Mouse (Mus musculus): Measurements from ENCODE around the gene Slc12a7. TPM values are rescaled to one million over a fixed set of nuclear protein-coding genes. Genes with fewer than 3 reads are reported as not detected.
"Not testable (repeated sequence)": the region's sequence is repeated elsewhere in the genome, so short reads cannot be mapped to it uniquely, and the experiment has no call there.

Slc12a7 gene
- polyA plus RNA-seq, 1 experiment from 2014 or later: 47.8 TPM

DNA sequence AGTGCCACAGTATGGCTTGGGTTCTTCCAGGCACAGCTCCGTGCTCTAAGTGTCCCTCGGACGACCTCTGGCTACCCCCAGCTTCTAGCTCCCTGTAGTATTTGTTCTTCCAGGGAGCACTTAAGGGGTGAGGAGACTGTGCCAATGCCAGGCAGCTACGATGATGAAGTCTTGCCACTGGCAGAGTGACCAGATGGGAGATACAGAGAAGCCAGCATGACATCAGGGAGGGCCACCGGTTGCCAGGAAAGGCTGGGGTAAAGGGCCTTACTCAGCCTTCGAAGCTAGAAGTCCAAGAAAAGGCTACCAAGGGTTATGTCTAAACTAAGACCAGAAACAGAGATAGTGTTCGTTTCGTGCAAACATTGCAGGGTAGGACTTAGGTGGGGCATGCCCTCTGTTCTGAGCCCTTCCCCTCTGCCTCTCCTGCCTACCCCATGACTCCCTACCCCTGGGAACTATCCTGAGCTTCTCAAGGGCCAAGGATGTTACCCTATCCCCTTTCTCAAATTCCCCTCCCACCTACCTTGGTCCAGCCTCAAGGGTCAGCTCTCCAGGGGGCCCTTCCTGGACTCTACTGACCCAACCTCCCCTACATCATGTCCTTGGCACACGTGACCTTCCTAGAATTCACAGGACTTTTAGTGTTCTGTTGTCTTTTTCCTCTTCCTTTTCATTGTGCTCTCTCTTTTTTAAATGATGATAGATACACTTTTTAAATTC is 31.6 kb upstream of the Slc12a7 start:
- Histone ChIP-seq H3K27ac (replicated peaks) (no peak overlapping the region), H3K27me3 (ENCODE audit: low read depth, poor library complexity, severe bottlenecking) (no peaks in the 10 kb centered on the region), H3K4me3 (no peak overlapping the region), H3K36me3 (no peaks in the 10 kb centered on the region), H3K9me3 (replicated peaks) (no peaks in the 10 kb centered on the region), H3K4me1 (no peaks in the 10 kb centered on the region)
- 89% methylated on average over 9 of the region's 9 CpGs for WGBS
- no peak for DNase-seq (ENCODE audit: low spot score)

GRCm38 (mm10) chr13:73702776-73703175 is 30.1 kb upstream of the Slc12a7 start:
- Histone ChIP-seq H3K4me3 (no peak overlapping the region), H3K4me1 (no peaks in the 10 kb centered on the region), H3K27me3 (ENCODE audit: low read depth, poor library complexity, severe bottlenecking) (no peaks in the 10 kb centered on the region), H3K9me3 (replicated peaks) (no peaks in the 10 kb centered on the region), H3K36me3 (no peaks in the 10 kb centered on the region), H3K27ac (replicated peaks) (no peak overlapping the region)
- no peak for DNase-seq (ENCODE audit: low spot score)
- WGBS: 87% methylated on average over 4 of the region's 4 CpGs

GRCm38 (mm10) chr13:73703486-73703885 is 29.4 kb upstream of the Slc12a7 start:
- not testable (repeated sequence) for H3K27ac ChIP-seq (replicated peaks); DNase-seq (ENCODE audit: low spot score); H3K27me3 ChIP-seq (ENCODE audit: low read depth, poor library complexity, severe bottlenecking); H3K4me1 ChIP-seq; H3K9me3 ChIP-seq (replicated peaks); H3K4me3 ChIP-seq; H3K36me3 ChIP-seq
- 84% methylated on average over 4 of the region's 4 CpGs for WGBS

DNA sequence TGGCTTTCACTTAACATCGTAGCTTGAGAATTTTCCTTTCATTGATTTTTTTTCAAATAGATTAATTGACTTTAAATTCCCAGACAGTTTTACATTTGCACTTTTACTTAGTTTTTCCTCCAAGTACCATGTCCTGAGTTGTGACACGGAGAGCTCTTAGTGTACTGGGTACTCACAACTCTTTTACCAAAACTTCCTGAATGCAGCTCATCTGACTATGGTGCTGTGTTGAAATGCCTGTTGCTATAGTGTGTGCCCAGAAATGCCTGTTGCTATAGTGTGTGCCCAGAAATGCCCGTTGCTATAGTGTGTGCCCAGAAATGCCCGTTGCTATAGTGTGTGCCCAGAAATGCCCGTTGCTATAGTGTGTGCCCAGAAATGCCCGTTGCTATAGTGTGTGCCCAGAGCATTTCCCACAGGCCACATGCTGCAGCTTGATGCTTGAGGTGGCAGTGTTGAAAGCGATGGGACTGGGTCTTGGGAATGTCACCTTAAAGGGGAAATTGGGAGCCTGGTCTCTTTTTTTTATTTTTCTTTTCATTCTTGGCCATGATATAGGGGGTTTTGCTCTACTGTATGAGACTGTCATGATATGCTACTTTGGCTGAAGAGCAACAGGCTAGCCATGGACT is 28.1 kb upstream of the Slc12a7 start, which contains the start of gene Slc6a19:
Gene Slc6a19, minus strand, starts transcription at position 172 of the 632 bp plus-strand sequence.
- no peaks in the 10 kb centered on the region for H3K9me3 ChIP-seq (replicated peaks)
- no peak within 1 kb of the TSS for H3K27ac ChIP-seq (replicated peaks)
- H3K4me3 ChIP-seq: no peak within 1 kb of the TSS
- 89% methylated on average over 7 of the region's 7 CpGs for WGBS
- no peaks in the 10 kb centered on the region for H3K36me3 ChIP-seq
- DNase-seq (ENCODE audit: low spot score): no peak
- H3K4me1 ChIP-seq: no peaks in the 10 kb centered on the region
- no peaks in the 10 kb centered on the region for H3K27me3 ChIP-seq (ENCODE audit: low read depth, poor library complexity, severe bottlenecking)

DNA sequence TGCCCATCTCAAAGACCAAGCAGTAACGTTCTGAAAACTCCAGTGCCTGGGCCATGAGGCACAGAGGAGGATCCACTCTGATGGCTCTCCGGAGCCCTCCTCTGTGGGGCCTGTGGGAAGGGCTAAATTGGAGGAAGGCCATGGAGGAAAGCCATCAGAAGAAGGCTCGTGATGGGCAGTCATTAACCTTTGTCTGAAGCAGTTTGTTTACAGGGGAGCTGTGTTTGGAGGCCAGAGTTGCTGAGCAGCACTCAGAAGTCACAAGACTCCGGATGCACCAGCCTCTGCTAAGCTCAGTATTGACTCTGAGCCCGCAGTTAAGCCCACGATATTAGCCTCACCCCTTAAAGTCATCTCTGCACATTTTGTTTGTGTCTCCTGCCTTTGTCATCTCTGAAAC is 23.4 kb upstream of the Slc12a7 start:
- no peaks in the 10 kb centered on the region for H3K9me3 ChIP-seq (replicated peaks)
- H3K4me3 ChIP-seq: no peak overlapping the region
- no peaks in the 10 kb centered on the region for H3K36me3 ChIP-seq
- H3K4me1 ChIP-seq: no peaks in the 10 kb centered on the region
- H3K27ac ChIP-seq (replicated peaks): no peak overlapping the region
- H3K27me3 ChIP-seq (ENCODE audit: low read depth, poor library complexity, severe bottlenecking): no peaks in the 10 kb centered on the region
- 84% methylated on average over 6 of the region's 6 CpGs for WGBS
- DNase-seq (ENCODE audit: low spot score): no peak

DNA sequence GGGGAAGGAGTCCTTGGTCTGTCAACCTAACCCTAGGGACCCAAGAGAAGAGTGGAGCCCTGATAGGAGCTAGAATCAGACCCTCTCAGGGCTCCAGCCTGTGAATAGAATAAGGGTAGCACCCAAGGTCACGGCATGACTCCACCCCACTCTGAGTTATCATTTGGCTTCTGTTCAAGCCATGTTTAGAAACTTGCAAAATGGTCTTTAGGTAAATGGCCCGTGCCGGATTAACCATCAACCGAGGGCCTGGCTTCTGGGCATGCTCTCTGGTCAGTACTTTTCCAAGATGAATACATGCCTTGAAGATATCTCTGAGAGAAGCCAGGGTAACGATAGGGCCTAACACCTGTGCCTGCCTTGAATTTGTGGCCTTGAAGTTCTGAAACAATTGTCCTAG is 21.7 kb upstream of the Slc12a7 start:
- DNase-seq (ENCODE audit: low spot score): no peak
- no peak overlapping the region for H3K4me3 ChIP-seq
- 95% methylated on average over 5 of the region's 5 CpGs for WGBS

DNA sequence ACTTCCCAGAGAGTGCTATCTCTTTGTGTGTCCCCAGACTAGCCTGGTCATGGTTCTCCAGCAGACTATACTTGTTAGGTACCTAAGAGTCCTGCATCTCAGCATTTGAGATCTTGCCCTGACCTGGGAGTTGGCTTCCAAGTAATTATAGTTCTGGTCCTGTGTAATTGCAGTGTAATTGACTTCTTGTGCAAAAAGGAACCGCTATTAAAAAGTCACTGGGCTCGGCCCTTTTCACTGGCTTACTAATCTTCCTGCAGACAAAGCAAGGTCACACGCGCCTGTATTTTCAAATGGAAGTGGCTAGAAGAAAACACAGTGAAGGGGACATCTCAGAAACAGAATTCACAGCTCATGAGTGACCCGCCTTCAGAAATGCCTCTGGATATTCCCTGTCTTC is 21.1 kb upstream of the Slc12a7 start:
- no peaks in the 10 kb centered on the region for H3K4me1 ChIP-seq
- H3K9me3 ChIP-seq (replicated peaks): no peaks in the 10 kb centered on the region
- H3K27me3 ChIP-seq (ENCODE audit: low read depth, poor library complexity, severe bottlenecking): no peaks in the 10 kb centered on the region
- no peak overlapping the region for H3K4me3 ChIP-seq
- no peaks in the 10 kb centered on the region for H3K36me3 ChIP-seq
- no peak for DNase-seq (ENCODE audit: low spot score)
- WGBS: 89% methylated on average over 5 of the region's 5 CpGs
- no peak overlapping the region for H3K27ac ChIP-seq (replicated peaks)

More for the DNA sequence above, 21.7 kb upstream of the Slc12a7 start:
- Histone ChIP-seq H3K27me3 (ENCODE audit: low read depth, poor library complexity, severe bottlenecking) (no peaks in the 10 kb centered on the region), H3K36me3 (no peaks in the 10 kb centered on the region), H3K27ac (replicated peaks) (no peak overlapping the region), H3K9me3 (replicated peaks) (no peaks in the 10 kb centered on the region), H3K4me1 (no peaks in the 10 kb centered on the region)

GRCm38 (mm10) chr13:73712228-73712627 is 20.7 kb upstream of the Slc12a7 start:
- H3K27me3 ChIP-seq (ENCODE audit: low read depth, poor library complexity, severe bottlenecking): no peaks in the 10 kb centered on the region
- WGBS: 83% methylated on average over 3 of the region's 3 CpGs
- no peaks in the 10 kb centered on the region for H3K4me1 ChIP-seq
- H3K4me3 ChIP-seq: no peak overlapping the region
- no peak for DNase-seq (ENCODE audit: low spot score)
- no peak overlapping the region for H3K27ac ChIP-seq (replicated peaks)
- no peaks in the 10 kb centered on the region for H3K36me3 ChIP-seq
- no peaks in the 10 kb centered on the region for H3K9me3 ChIP-seq (replicated peaks)

DNA sequence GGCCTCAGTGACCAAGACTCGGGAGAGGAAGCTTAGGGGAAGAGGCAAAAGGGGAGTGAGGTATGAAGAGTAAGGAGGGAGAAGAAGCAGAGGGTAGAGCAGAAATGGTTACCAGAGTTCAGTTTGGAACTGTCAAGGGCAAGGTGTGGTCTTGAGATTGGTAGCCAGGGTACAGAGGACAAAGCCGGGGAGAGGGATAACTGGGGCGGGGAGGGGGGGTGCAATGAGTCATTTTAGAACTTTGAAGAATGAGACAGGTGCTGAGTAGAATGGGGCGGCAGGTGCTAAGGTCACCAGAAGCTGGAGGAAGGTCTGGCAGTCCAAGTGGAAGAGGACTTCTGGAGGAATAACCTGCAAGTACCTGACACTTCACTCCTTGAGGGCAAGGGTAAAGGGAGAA is 19.7 kb upstream of the Slc12a7 start:
- H3K36me3 ChIP-seq: no peaks in the 10 kb centered on the region
- H3K4me1 ChIP-seq: no peaks in the 10 kb centered on the region
- DNase-seq (ENCODE audit: low spot score): no peak
- no peaks in the 10 kb centered on the region for H3K27me3 ChIP-seq (ENCODE audit: low read depth, poor library complexity, severe bottlenecking)
- H3K9me3 ChIP-seq (replicated peaks): no peaks in the 10 kb centered on the region
- H3K4me3 ChIP-seq: no peak overlapping the region
- H3K27ac ChIP-seq (replicated peaks): no peak overlapping the region
- 91% methylated on average over 4 of the region's 4 CpGs for WGBS

DNA sequence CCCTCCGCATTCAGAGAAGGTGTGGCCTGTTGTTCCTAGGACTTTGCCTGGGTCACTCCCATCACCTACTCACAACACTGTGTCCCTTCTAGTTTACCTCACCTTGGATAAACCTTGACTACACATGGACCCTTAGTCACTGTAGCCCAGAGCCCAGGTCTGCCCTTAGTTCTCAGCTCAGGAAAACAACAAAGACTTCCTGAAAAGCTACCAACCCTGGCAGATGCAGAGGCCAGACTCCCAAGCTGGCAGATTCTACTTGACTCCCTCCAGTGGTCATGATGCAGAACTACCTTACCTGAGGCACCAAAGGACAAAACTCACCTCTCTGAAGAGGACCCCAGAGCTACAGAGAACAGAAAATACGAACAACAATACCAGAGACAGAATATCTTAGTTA is 18.9 kb upstream of the Slc12a7 start:
- H3K9me3 ChIP-seq (replicated peaks): no peaks in the 10 kb centered on the region
- no peaks in the 10 kb centered on the region for H3K36me3 ChIP-seq
- no peak overlapping the region for H3K4me3 ChIP-seq
- H3K27ac ChIP-seq (replicated peaks): no peak overlapping the region
- no peaks in the 10 kb centered on the region for H3K27me3 ChIP-seq (ENCODE audit: low read depth, poor library complexity, severe bottlenecking)
- DNase-seq (ENCODE audit: low spot score): no peak
- H3K4me1 ChIP-seq: no peaks in the 10 kb centered on the region
- WGBS: 70% methylated on average over 2 of the region's 2 CpGs

GRCm38 (mm10) chr13:73718225-73718624 is 14.7 kb upstream of the Slc12a7 start:
- 8% methylated on average over 2 of the region's 2 CpGs for WGBS
- Histone ChIP-seq H3K27me3 (ENCODE audit: low read depth, poor library complexity, severe bottlenecking) (no peaks in the 10 kb centered on the region), H3K4me1 (no peaks in the 10 kb centered on the region)

DNA sequence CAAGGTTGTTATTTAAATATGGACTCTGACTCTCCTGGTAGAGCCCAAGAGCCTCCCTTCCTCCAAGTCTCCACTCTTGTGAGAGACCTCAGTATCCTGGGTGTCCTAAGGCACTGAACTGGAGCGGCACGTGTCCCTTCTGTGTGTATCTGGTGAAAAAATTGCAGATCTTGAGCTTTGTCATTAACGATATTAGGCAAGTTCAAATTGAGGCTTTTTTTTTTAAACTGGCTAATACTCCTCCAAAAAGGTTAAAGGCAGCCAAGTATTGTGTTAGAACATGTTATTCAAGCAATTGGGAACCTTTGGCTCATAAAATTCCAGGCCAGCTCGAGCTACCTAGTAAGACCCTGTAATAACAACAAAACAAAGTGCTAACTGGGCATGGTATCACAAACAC is 12.7 kb upstream of the Slc12a7 start:
- Histone ChIP-seq H3K27ac (replicated peaks) (no peak overlapping the region), H3K4me1 (no peaks in the 10 kb centered on the region), H3K27me3 (ENCODE audit: low read depth, poor library complexity, severe bottlenecking) (no peaks in the 10 kb centered on the region), H3K9me3 (replicated peaks) (no peaks in the 10 kb centered on the region), H3K36me3 (no peaks in the 10 kb centered on the region), H3K4me3 (no peak overlapping the region)
- no peak for DNase-seq (ENCODE audit: low spot score)
- WGBS: 87% methylated on average over 4 of the region's 4 CpGs

More at GRCm38 (mm10) chr13:73718225-73718624, 14.7 kb upstream of the Slc12a7 start:
- peak; percentile 81 for DNase-seq (ENCODE audit: low spot score)
- H3K4me3 ChIP-seq: no peak overlapping the region
- H3K36me3 ChIP-seq: no peaks in the 10 kb centered on the region
- no peak overlapping the region for H3K27ac ChIP-seq (replicated peaks)
- H3K9me3 ChIP-seq (replicated peaks): no peaks in the 10 kb centered on the region

- H3K4me3 ChIP-seq: no peak overlapping the region
- H3K4me1 ChIP-seq: peaks cover 10% of the 10 kb centered on the region
- 40% methylated on average over 8 of the region's 8 CpGs for WGBS
Measured at GRCm38 (mm10) chr13:73723081-73723668, 9.7 kb upstream of the Slc12a7 start.

More at GRCm38 (mm10) chr13:73723081-73723668, 9.7 kb upstream of the Slc12a7 start:
- no peak overlapping the region for H3K27ac ChIP-seq (replicated peaks)
- no peaks in the 10 kb centered on the region for H3K27me3 ChIP-seq (ENCODE audit: low read depth, poor library complexity, severe bottlenecking)
- H3K36me3 ChIP-seq: no peaks in the 10 kb centered on the region
- DNase-seq (ENCODE audit: low spot score): peak; percentile 39
- no peaks in the 10 kb centered on the region for H3K9me3 ChIP-seq (replicated peaks)

All from midbrain, embryonic 10.5 days (tissue).